Mouse (Mus musculus) retina, adult 2 months (tissue): ENCODE results near the gene Ceacam20.
"Not testable (repeated sequence)": the region's sequence is repeated elsewhere in the genome, so short reads cannot be mapped to it uniquely, and the experiment has no call there.

Experiments used
- DNase-seq: peaks from one replicate; pipeline ENCODE4 v3.0.0-alpha.2; 2012; ENCODE audit warnings: low read depth, low spot score

The Ceacam20 gene

DNA sequence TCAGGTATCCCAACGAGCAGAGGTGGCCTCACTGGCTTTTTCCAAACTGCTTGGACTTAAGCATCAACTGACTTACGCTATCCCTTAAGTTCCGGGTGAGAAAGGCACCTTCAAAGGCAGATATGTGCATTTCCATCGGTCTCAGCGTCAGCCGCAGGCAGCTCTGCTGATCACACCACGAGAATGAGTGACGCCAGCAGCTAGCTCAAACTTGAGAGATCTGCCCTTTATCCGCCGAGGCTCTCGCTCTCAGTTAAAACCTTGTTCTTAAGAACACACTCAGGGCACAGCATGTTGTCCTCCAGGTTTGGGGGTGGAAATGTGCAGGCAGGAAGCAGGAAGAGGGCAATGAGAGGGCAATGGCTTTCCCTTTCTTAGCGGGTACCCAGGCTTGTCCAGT lies 16.3 kb upstream of the Ceacam20 start:
- DNase-seq, result no peak

GRCm38 (mm10) chr7:19949996-19950395 lies 15.2 kb upstream of the Ceacam20 start:
- DNase-seq, result no peak

DNA sequence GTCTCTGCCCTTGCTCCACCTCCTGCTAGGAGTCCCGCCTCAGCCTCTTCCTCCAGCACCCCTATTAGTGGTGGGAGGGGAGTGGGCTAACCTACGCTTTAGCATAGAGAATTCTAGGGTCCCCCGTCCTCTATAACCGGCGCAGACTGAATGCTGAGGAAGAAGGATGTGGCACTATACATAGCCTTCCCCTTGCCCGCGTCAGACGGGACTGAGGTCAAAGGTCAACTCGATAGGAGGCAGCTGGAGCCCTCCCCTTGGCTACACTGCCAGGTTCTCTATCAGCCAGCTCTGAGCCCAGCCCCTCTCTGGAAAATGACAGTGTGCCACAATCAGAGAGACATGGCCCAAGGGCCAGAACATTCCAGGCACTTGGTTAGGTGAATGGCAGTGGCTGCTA lies 14.6 kb upstream of the Ceacam20 start, which contains the start of gene Igsf23:
Igsf23 (minus strand) TSS at position 168 of the 400 bp plus-strand sequence.
- no peak for DNase-seq

GRCm38 (mm10) chr7:19952320-19952986 lies 12.8 kb upstream of the Ceacam20 start:
- DNase-seq, result no peak

DNA sequence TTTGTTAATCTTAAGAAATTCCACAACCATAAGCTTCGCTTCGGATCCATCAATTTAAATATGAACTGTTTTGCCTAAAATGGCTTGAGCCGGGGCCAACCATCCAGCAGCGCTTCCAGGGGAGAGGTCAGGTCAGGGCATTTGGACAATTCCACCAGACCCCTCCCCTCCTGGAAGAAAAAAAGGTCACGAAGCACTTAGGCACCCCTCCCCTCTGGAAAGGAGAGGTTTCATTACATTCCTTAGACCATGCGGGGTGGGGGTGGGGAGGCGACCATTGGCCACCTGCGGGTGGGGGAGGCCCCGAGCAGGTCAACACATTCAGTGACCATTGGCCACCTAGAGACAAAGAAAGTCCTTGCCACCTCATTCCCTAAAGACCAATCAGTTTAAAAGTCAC lies 12.2 kb upstream of the Ceacam20 start:
- no peak for DNase-seq

DNA sequence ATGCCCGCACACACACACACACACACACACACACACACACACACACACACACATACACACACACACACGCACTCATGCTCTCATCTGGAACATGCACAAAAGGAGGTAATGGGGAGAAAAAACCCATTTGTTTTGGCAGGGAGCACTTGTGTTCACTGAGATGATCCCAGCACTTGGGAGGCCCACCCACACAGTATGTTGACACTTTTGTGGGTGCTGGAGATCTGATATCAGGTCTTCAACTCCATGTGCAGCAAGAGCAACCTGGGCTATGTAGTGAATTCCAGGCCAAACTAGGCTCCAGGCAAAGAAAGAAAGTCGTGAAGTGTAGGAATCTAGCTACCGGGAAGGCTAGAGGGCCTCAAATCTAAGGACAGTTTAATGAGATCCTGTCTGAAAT lies 9.4 kb upstream of the Ceacam20 start:
- DNase-seq, result no peak

DNA sequence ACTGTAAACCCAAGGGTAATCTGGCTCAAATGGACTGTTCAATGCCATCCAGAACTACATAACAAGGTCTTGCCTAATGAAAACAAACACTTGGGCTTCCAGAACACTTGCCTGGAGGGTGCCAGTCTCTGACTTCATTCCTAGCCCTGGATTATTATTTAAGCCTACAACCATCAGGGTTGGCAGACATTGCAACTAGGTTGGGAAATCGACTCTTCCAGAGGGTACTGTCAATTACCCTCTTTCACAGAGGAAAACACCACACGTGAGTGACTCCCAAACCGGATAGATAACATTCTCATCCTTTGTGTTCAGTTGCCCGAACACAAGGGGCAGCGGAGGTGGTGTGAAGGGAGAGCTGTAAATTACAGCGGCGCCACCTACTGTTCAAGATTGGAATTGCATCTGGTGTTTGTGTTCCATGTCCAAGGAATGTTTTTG lies 8.9 kb upstream of the Ceacam20 start:
- DNase-seq, result peak; percentile 41

DNA sequence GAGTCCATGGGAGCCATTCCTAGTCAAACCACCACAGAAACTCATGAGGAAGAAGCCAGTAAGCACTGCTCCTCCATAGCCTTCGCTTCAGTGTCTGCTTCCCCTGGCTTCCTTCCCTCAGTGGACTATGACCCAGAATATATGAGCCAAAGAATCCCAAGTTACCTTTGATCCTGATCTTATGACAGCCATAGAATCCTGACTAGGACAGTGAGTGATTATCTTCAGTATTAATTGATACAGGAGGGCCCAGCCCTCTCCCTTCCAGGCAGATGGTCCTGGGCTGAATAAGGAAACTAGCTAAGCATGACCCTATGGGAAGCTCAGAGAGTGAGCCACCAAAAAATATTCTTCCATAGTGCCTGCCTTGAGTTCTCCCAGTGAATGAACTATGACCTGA lies 2.8 kb upstream of the Ceacam20 start:
- no peak for DNase-seq

GRCm38 (mm10) chr7:19969106-19969505 lies 3.9 kb downstream of the Ceacam20 start:
- no peak for DNase-seq

- no peak for DNase-seq
These were observed 4.4 kb downstream of the Ceacam20 start for GRCm38 (mm10) chr7:19969541-19970090.

GRCm38 (mm10) chr7:19970196-19970595 lies 5.0 kb downstream of the Ceacam20 start:
- no peak for DNase-seq

DNA sequence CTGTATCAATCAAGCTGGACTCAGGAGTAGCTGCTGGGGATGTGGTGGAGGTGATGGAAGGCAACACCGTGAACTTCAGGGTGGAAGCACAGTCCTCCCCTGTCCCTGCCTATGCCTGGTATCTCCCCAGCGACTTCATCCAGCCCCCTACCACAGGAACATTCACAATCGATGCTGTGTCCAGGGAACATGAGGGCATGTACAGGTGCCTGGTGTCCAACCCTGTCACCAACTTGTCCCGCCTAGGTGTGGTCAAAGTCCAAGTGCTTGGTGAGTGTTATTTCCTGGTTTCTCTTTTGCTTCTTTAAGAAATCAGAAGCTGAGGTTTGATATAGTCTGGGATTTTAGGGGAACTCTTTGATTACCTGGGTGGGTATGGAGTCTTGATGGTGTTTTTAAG lies 6.3 kb downstream of the Ceacam20 start:
- DNase-seq, result no peak

DNA sequence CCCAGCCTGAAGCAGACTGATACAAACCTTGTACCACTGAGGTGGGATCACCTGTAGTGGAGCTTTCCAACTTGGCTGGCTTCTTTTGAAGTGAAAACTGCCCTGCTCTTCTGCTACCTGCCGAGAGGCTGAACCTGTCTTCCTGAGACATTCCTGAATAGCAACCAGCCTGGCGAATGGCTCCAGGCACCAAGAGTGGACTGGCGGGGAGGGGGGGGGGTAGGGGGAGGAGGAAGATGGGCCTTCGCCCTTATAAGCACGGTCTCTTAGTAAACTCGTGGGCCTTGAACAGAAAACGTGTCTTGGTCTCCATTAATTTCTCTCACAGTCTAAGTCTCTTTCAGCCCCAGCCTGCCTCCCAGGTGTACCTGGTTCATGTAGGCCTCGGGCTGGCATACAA lies 26.0 kb downstream of the Ceacam20 start, which contains the start of gene Nlrp9b:
Nlrp9b (plus strand) TSS at position 301 of the 400 bp plus-strand sequence.
- DNase-seq, result not testable (repeated sequence)

DNA sequence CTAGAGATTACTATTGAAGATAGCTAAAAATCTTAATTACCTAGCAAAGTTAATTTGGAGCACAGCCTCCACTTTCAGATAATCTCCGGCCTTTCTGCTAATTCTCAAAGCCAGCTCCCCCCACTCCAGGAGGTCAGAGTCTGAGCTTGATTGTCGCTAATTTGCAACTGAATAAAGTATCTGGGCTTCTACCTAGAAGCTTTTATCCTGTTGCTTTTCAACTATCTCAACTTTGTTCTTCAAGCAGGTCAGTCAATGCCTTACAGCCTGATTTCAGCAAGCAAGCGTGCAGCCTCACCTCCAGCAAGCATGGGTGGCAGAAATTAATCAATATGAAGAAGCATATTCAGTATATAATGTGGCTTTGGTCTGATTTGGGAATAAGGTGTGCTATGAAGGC lies 31.5 kb downstream of the Ceacam20 start:
- DNase-seq, result not testable (repeated sequence)

DNA sequence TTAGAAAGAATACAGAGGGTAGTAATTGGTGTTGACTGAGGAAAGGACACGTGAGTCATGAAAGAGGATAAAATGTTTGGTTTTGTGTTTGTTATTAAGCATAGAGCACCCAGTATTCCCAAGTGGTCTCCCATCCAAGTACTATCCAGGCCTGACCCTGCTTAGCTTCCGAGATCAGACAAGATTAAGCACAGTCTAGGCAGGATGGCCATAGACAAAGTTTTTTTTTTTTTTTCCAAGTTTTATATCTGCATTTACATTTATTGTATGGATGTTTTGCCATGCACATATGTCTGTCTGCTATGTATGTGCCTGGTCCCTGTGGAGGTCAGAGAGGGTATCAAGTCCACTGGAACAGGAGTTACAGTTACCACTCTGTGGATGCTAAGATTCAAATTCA lies 44.8 kb downstream of the Ceacam20 start:
- DNase-seq, result no peak
